Mouse (Mus musculus) lung, postnatal 4 days (tissue): ENCODE measurements at regions not wholly inside any gene's neighbourhood (a gene's known extent, or its start where the extent isn't known, plus 50 kb on each side); places are given as distances from the start of the nearest gene placed in this dataset.

Experiments
- DNase-seq, 2 experiments: peaks; one replicate each; pipeline ENCODE4 v3.0.0; 2021

GRCm38 (mm10) chr2:146565693-146566092, 53.5 kb upstream of the Ralgapa2 start:
- DNase-seq = peak; percentile 15 to 34

- no peak for DNase-seq
These were observed 56.2 kb upstream of the Ralgapa2 start for GRCm38 (mm10) chr2:146568171-146568842.

GRCm38 (mm10) chr2:146571036-146571435, 58.9 kb upstream of the Ralgapa2 start:
- DNase-seq = no peak

GRCm38 (mm10) chr2:146571857-146572256, 59.7 kb upstream of the Ralgapa2 start:
- no peak for DNase-seq

- DNase-seq = no peak
These were observed 63.6 kb upstream of the Ralgapa2 start for GRCm38 (mm10) chr2:146575610-146576297.

- DNase-seq = no peak
These were observed 64.3 kb upstream of the Ralgapa2 start for GRCm38 (mm10) chr2:146576298-146576905.

GRCm38 (mm10) chr2:146577096-146577495, 65.0 kb upstream of the Ralgapa2 start:
- no peak for DNase-seq

- no peak for DNase-seq
These were observed 69.1 kb upstream of the Ralgapa2 start for GRCm38 (mm10) chr2:146581220-146581619.

GRCm38 (mm10) chr2:146583807-146584388, 71.8 kb upstream of the Ralgapa2 start:
- no peak for DNase-seq

GRCm38 (mm10) chr2:146586381-146586780, 74.2 kb upstream of the Ralgapa2 start:
- DNase-seq = no peak

GRCm38 (mm10) chr2:146586981-146587380, 74.8 kb upstream of the Ralgapa2 start:
- DNase-seq = no peak

- DNase-seq = no peak
These were observed 77.7 kb upstream of the Ralgapa2 start for GRCm38 (mm10) chr2:146589860-146590259.

- no peak for DNase-seq
These were observed 81.1 kb upstream of the Ralgapa2 start for GRCm38 (mm10) chr2:146593291-146593690.

- DNase-seq = no peak
These were observed 82.1 kb upstream of the Ralgapa2 start for GRCm38 (mm10) chr2:146594212-146594611.

- DNase-seq = no peak
These were observed 83.5 kb upstream of the Ralgapa2 start for GRCm38 (mm10) chr2:146595673-146596072.

GRCm38 (mm10) chr2:146606170-146606569, 94.0 kb upstream of the Ralgapa2 start:
- no peak for DNase-seq

GRCm38 (mm10) chr2:146610896-146611295, 98.8 kb upstream of the Ralgapa2 start:
- DNase-seq = no peak

- peak; percentile 64 to 77 for DNase-seq
These were observed 99.9 kb upstream of the Ralgapa2 start for GRCm38 (mm10) chr2:146611886-146612521.

GRCm38 (mm10) chr2:146612522-146613288, 100.6 kb upstream of the Ralgapa2 start:
- peak; percentile 42 to 60 for DNase-seq

GRCm38 (mm10) chr2:146621167-146621566, 109.0 kb upstream of the Ralgapa2 start:
- DNase-seq = peak in 1 of 2 experiments; percentile 52

- DNase-seq = no peak
These were observed 110.9 kb upstream of the Ralgapa2 start for GRCm38 (mm10) chr2:146623052-146623451.

GRCm38 (mm10) chr2:146624207-146624606, 112.1 kb upstream of the Ralgapa2 start:
- DNase-seq = peak; percentile 61 to 81
